8 mouse cellular contexts compared by ENCODE assay signal in the genomic region with DNA sequence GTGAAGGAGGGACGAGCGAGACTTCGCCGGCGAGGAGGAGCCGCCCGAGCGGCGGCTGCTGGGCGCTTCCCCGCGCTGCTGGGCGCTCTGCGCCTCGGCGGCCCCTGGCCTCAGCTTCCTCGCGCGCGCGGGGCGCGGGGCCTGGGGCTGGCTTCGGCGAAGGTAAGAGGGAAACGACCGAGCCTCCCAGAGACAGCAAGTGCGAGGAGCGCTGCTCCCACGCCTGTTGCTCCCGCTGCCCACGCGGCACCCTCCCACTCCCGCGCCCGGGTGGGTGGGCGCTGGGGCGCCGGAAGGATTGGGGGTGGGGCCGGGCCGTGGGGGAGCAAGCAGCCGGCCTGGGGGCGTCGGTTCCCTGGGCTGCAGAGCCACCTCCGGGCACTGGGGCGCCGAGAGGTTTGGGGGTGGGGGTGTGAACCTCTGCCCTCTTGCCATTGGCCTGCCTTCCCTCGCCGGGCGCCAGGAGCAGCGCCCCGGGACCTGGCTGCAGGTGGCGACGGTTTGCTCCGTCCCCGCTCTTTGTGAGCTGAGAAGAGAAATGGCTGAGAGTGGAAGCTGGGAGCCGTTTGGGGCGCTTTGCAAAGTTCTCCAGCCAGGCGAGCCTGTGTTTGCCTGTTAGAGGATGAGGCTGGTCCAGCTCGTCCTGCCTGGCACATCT. TPM values are rescaled to one million over a fixed set of nuclear protein-coding genes. Genes with fewer than 3 reads are reported as not detected.
DNase-seq lines count a peak whose midpoint lies in the region; ATAC-seq lines count a peak whose summit lies in the region.

No protein-coding gene starts in this region.

- peaks cover 24% of the 10 kb centered on the region; the same call in 1 of the 2 replicates for H3K4me1 ChIP-seq in lung, embryonic 15.5 days
- peaks cover 14% of the 10 kb centered on the region for H3K4me1 ChIP-seq in kidney, embryonic 14.5 days (ENCODE audit: control insufficient read depth, insufficient read depth, low read length)
- H3K4me1 ChIP-seq in liver, embryonic 15.5 days (replicated peaks), result peaks cover 12% of the 10 kb centered on the region

- H3K27me3 ChIP-seq in lung, embryonic 15.5 days, result peaks cover 98% of the 10 kb centered on the region
- H3K27me3 ChIP-seq in kidney, embryonic 14.5 days (ENCODE audit: control insufficient read depth, insufficient read depth, low read length), result peaks cover 42% of the 10 kb centered on the region
- H3K27me3 ChIP-seq in liver, embryonic 15.5 days, result peaks cover 83% of the 10 kb centered on the region

- no peaks in the 10 kb centered on the region for H3K9me3 ChIP-seq in lung, embryonic 15.5 days
- H3K9me3 ChIP-seq in kidney, embryonic 14.5 days (ENCODE audit: control insufficient read depth, low read length), result no peaks in the 10 kb centered on the region
- no peaks in the 10 kb centered on the region for H3K9me3 ChIP-seq in liver, embryonic 15.5 days (replicated peaks)

- peak overlapping the region; percentile 58 for H3K4me3 ChIP-seq in lung, embryonic 15.5 days
- peak overlapping the region; percentile 50 for H3K4me3 ChIP-seq in kidney, embryonic 14.5 days (ENCODE audit: low read length)
- peak overlapping the region; percentile 38 for H3K4me3 ChIP-seq in liver, embryonic 15.5 days (replicated peaks)

- DNase-seq in lung, postnatal 36 days, result no peak
- DNase-seq in cerebellum, postnatal 25 days, result peak; percentile 68 to 76
- peak; percentile 13 for DNase-seq in heart, adult 8-10 months (ENCODE audit: low spot score)
- peak; percentile 59 for DNase-seq in retina, embryonic 14.5 days (ENCODE audit: low spot score)
- DNase-seq in spleen, postnatal 36 days (ENCODE audit: low spot score in 2 of 2), result no peak

- no peak overlapping the region for H3K27ac ChIP-seq in lung, embryonic 15.5 days
- H3K27ac ChIP-seq in kidney, embryonic 14.5 days (ENCODE audit: low read depth, low read length), result no peak overlapping the region
- H3K27ac ChIP-seq in liver, embryonic 15.5 days (replicated peaks), result no peak overlapping the region

- peak; percentile 40; the same call in 1 of the 2 replicates for ATAC-seq in lung, embryonic 15.5 days (ENCODE audit: borderline replicate concordance, extremely low read depth, low FRiP score, low TSS enrichment)
- ATAC-seq in kidney, embryonic 14.5 days (ENCODE audit: low FRiP score, low TSS enrichment), result peak; percentile 61
- ATAC-seq in liver, embryonic 15.5 days (ENCODE audit: insufficient read depth), result no peak

- H3K36me3 ChIP-seq in lung, embryonic 15.5 days, result no peaks in the 10 kb centered on the region
- no peaks in the 10 kb centered on the region for H3K36me3 ChIP-seq in kidney, embryonic 14.5 days (ENCODE audit: control insufficient read depth, insufficient read depth, low read length)
- no peaks in the 10 kb centered on the region for H3K36me3 ChIP-seq in liver, embryonic 15.5 days (replicated peaks)

- whole genome bisulfite sequencing in lung, embryonic 15.5 days, result under 1% methylated on average over 40 of the region's 60 CpGs
- 2% methylated on average over 39 of the region's 60 CpGs for WGBS in kidney, embryonic 14.5 days
- 2% methylated on average over 53 of the region's 60 CpGs for WGBS in liver, embryonic 15.5 days (ENCODE audit: insufficient replicate concordance)

- H3K4me2 ChIP-seq in lung, embryonic 15.5 days, result peak overlapping the region; percentile 97
- peak overlapping the region; percentile 96 for H3K4me2 ChIP-seq in kidney, embryonic 14.5 days (replicated peaks; ENCODE audit: low read depth, low read length)
- H3K4me2 ChIP-seq in liver, embryonic 15.5 days, result peak overlapping the region; percentile 65

- H3K9ac ChIP-seq in lung, embryonic 15.5 days, result peak overlapping the region; percentile 46
- peak overlapping the region; percentile 55 for H3K9ac ChIP-seq in kidney, embryonic 14.5 days (ENCODE audit: low read depth, low read length)
- H3K9ac ChIP-seq in liver, embryonic 15.5 days, result no peak overlapping the region

RNA-seq across cellular contexts. Expression of gene Kcnd3, which starts 0.6 kb away (rescaled TPM):
- polyA plus RNA-seq in lung, embryonic 15.5 days (2015; fragmentation: Nextera tagmentation; extraction: Ambion mirVana), result 0.20 and 0.29 TPM in 2 replicates
- 10 to 100 TPM; 10.1 to 14.5 (median 12.3) TPM for total RNA-seq in heart, adult 8-10 months (2022)
- polyA plus RNA-seq in kidney, embryonic 14.5 days (2014; fragmentation: Nextera tagmentation; extraction: Ambion mirVana), result 1.5 and 2.8 TPM in 2 replicates
- 0.03 and 0.05 TPM in 2 replicates for polyA plus RNA-seq in liver, embryonic 15.5 days (2015; fragmentation: Nextera tagmentation; extraction: Ambion mirVana)

Comparison
In these comparisons a context has a peak if more than half of its experiments do, and no peak if none do; other contexts are left out.
1. DNase-seq: peak in cerebellum, postnatal 25 days (2 of 2), heart, adult 8-10 months (single experiment) and retina, embryonic 14.5 days (single experiment); none in lung, postnatal 36 days (single experiment) and spleen, postnatal 36 days (0 of 2).
2. Peak in every context shown above with its lines, with median percentiles within 50 percentile points of each other: H3K4me2 ChIP-seq and H3K4me3 ChIP-seq.